Mouse (Mus musculus) ES-CJ7 (cell line): Measurements from ENCODE around the gene Cep63.

Experiments
- DNase-seq: peaks from one replicate; pipeline ENCODE4 v3.0.0; 2011; ENCODE audit warnings: low read depth, low spot score

The Cep63 gene

GRCm38 (mm10) chr9:102631589-102632147 lies 5.3 kb upstream of the Cep63 start:
- no peak for DNase-seq

- no peak for DNase-seq
Measured at GRCm38 (mm10) chr9:102629052-102629451, 2.7 kb upstream of the Cep63 start.

DNA sequence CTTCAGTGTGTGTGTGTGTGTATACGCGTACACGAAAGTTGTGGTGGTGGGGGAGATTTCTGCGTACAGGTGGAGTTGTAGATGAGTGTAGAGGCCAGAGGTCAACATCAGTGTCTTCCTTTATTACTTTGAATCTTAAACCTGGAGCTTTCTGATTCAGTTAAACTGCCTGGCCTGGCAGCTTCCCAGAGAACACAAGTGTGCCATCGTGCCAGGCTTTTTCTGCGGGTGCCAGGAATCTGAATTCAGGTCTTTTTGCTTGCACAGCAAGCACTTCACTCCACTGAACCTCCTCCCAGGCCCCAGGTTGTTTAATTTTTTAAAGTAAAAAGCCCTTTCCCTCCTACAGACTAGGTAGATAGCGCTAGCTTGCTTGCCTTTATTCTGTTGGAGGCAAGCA lies 1.1 kb upstream of the Cep63 start:
- no peak for DNase-seq

- DNase-seq = no peak
Measured at GRCm38 (mm10) chr9:102626839-102627225, 498 bp upstream of the Cep63 start.

- DNase-seq = peak; percentile 56
Measured at GRCm38 (mm10) chr9:102625401-102625982, 842 bp downstream of the Cep63 start.

- DNase-seq = no peak
Measured at GRCm38 (mm10) chr9:102623581-102623980, 2.8 kb downstream of the Cep63 start.

GRCm38 (mm10) chr9:102622876-102623275 lies 3.5 kb downstream of the Cep63 start:
- DNase-seq = no peak

DNA sequence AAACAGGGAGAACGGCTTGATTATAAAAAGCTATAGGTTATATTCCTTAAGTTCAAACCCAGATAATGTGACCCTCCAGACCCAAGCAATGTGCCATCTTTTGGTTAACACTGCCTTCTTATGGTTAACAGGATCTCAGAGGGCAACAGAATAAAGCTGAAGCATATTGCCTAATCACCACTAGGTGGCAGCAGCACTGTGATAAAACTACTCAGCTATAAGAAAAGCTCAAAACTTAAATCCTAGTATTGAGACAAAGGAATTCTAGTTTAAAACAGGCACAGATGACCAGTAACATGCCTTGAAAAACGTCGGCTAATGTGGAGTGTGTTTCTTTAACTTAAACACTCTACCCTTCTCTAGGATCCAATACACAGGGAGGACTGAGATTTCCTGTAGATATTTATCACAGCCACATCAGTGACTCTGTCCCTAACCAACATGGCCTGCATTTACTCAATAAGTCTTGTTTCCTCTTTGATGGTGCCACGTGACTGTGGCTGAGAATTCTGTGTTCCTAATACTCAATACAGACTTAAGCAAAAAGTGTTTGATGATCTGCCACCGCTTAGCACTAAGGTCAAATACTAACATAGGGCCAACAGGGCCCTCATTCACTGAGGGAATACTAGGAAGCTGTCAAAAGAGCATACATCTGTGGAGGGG lies 4.0 kb downstream of the Cep63 start:
- DNase-seq = peak; percentile 80

DNA sequence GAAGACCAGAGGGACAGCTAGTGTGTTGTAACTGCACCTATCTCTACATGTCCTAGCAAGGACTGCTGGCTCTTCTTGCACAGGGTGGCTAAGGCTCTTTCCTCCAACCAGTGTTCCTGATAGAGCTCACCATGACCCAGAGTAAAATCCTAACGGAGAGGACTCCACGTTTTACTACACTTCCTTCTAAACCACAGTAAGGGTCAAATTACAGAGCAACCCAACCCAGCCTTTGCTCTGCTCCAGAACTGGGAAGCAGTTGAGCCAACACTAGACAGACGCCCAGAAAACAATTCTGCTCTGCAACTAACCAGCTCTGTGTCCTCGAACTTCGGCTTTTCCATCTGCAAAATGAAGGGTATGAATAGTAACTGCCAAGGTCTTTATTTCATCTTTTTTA lies 4.9 kb downstream of the Cep63 start:
- no peak for DNase-seq

- no peak for DNase-seq
Measured at GRCm38 (mm10) chr9:102616267-102616666, 10.1 kb downstream of the Cep63 start.

GRCm38 (mm10) chr9:102615071-102615470 lies 11.3 kb downstream of the Cep63 start:
- no peak for DNase-seq

- DNase-seq = no peak
Measured at GRCm38 (mm10) chr9:102609221-102609620, 17.1 kb downstream of the Cep63 start.

DNA sequence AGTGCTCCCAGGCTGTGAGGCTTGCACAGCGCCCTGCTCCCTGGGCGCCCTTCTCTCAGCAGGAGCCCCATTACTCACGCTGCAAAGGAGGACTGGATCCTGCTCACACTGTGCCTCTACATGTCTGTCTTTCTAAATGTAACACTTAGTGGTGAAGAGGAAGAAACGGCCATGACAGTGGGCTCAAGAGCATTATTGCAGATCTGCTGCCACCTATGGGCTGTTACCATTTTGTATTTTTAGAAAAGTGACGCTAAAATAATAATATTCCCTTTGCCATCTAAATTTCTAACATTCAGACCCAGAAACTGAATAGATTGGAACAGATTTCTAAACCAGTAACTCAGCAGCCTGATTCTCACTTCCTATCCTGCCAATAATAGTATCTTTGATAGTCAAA lies 18.9 kb downstream of the Cep63 start:
- no peak for DNase-seq

DNA sequence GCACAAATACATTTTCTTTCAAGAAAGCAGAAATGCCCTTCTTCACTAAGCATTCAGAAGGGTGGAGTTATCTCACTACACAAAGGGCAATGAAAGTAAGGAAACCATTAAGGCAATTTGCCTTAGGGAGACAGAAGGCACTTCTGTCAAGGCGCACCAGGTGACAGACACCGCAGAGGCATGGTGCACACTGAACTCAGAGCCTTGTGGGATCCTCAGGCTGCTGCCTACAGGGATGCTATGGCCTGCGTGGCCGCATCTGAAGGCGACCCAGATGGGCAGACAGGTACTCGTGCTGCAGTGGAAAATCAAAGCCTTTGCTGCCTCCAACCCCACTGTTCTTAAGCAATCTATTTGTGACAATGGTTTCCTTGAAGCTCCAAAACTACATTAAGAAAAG lies 21.2 kb downstream of the Cep63 start:
- DNase-seq = no peak

GRCm38 (mm10) chr9:102601666-102602065 lies 24.7 kb downstream of the Cep63 start:
- DNase-seq = no peak

DNA sequence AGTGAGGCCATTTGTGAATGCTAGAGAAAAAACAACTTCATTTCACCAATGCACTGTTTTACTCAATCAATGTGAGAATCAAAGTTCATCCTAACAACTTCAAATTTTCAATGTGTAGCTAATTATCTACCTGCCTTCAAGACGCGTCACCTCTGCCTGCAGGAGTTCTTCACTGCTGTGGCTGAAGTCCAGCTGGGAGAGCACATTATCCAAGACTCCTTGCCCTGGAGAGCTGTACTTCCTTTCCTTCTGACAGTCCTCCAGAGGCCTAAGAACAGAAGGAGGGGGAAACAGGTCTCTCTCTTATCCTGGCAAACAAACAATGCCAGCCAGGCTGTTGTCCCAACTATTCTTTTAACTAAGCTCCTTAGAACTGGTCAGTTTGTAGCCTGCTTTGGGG lies 25.1 kb downstream of the Cep63 start:
- DNase-seq = no peak

GRCm38 (mm10) chr9:102595662-102596436 lies 30.5 kb downstream of the Cep63 start:
- no peak for DNase-seq

DNA sequence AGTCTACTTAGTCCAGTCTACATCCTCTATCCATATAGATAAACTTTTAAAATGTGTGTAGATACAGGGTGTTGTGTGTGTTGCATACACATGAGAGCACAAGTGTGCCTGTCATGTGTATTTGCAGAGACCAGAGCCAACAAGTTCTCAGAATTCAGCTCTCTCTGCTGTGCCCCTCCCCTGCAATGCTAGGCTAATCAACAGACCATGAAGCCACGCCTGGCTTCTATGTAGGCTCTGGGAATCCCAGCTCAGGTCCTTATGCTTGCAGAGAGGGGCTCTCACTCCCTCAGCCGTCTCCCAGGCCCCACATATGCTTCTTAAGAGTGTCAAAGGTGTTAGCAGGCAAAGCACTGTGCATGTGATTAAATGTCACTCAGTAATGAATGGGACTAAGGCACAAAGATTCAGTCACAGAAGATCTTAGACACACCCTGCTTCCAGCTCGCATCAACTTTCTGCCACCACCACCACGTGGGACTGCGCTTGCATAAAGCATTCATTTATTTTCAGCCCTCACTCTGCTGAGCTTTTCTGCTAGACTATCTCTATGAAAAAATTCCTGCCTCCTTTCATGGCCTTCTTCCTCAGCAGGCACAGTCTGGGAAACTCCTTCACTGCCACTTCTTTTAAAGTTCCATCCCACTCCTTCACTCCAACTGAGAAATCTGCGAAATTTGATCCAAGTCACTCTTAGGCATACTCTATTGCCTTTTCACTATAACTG lies 31.5 kb downstream of the Cep63 start:
- DNase-seq = no peak

DNA sequence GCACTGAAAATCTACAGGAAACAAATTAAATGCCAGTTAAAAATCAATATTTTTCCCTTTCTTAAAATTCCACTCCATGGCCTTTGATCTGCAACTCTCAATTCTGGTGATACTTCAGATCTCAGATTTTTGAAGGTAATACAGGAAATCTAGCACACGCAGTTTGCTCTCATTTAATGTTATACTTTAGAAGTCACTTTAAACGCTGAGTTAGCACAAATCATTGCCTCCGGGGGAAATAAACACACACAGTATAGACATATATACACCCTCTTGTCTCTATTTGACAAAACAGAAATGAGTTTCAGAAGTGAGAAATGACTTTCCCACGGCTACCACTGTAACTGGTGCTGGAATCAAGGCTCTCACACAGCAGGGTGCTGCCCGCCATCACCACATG lies 39.0 kb downstream of the Cep63 start:
- no peak for DNase-seq

GRCm38 (mm10) chr9:102581921-102582469 lies 44.3 kb downstream of the Cep63 start:
- no peak for DNase-seq

DNA sequence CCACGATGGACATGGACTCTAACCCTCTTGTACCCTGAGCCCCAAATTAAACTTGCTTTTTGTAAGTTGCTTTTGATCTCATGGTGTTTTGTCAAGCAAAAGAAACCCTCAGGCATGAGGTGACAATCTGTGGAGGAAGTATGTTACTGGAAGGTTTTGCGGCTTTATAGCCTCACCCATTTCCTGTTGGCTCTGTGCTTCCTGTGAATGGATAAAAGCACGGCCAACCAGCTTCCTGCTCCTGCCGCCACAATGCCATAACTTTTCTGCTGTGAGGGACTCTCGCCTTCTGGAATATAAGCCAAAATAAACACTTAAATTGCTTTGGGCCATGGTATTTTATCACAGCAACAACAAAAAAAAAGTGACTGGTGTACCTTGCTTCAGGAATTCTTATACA lies 48.9 kb downstream of the Cep63 start:
- DNase-seq = no peak

GRCm38 (mm10) chr9:102572888-102573287 lies 53.4 kb downstream of the Cep63 start:
- DNase-seq = no peak
